Mouse (Mus musculus) NIH3T3 (cell line): ENCODE measurements around the gene Kcnk4.

Source experiments
- DNase-seq: peaks from one replicate; pipeline ENCODE4 v3.0.0-alpha.2; 2012; ENCODE audit warnings: low read depth

Gene Kcnk4

DNA sequence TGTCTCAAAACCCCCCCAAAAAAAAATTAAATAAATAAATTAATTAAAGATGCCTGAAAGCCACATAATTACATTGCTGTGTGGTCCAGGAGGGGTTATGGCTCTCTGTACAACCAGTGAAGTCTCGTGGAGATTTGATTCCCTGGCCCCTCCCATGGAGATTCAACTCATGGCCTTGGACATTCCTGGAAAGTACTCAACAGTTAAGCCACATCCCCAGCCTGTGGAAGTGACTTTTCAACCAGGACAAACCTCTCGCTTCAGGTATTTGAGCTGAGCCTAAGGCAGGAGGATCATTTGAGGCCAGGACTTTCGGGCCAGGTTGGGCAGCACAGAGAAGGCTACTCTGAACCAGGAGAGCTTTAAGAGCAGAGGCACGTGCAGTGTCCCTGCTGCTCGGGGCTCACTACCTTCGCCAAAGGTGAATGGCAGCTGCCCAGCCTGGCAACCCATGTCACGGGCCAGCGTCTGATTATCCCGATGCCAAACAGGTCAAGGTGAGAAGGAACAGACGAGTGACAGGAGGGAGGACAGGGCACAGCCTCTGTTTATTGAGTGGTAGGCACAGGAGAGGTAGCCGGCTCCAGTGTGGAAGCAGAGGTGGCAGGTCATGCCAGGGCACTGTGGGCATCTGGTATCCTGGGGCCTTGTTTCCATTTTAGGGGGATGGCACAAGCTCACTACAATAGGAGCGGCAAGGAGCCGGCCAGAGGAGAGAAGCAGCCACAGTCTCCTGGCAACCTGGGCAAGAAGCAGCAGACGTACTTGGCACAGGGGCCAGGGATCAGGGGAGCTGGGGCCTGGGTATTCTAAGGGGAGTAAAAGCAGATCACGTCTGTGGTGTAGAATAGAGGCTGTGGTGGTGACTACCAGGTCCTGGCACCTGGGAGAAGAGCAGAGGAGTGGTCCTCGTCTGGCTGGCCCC lies 3.5 kb upstream of the Kcnk4 start:
- DNase-seq: no peak

DNA sequence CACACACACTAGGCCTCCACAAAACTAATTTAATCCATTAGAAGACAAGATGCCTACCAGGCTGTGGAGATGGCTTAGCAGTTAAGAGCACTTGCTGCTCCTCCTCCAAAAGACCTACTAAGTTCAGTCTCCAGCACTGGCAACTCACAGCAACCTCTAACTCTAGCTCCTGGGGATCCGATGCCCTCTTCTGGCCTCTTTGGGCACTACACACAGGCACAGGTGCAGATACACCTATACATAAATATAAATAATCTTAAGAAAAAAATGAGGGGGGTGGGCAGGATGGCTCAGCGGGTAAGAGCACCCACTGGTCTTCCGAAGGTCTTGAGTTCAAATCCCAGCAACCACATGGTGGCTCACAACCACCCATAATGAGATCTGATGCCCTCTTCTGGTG lies 2.0 kb upstream of the Kcnk4 start:
- DNase-seq: peak; percentile 43

DNA sequence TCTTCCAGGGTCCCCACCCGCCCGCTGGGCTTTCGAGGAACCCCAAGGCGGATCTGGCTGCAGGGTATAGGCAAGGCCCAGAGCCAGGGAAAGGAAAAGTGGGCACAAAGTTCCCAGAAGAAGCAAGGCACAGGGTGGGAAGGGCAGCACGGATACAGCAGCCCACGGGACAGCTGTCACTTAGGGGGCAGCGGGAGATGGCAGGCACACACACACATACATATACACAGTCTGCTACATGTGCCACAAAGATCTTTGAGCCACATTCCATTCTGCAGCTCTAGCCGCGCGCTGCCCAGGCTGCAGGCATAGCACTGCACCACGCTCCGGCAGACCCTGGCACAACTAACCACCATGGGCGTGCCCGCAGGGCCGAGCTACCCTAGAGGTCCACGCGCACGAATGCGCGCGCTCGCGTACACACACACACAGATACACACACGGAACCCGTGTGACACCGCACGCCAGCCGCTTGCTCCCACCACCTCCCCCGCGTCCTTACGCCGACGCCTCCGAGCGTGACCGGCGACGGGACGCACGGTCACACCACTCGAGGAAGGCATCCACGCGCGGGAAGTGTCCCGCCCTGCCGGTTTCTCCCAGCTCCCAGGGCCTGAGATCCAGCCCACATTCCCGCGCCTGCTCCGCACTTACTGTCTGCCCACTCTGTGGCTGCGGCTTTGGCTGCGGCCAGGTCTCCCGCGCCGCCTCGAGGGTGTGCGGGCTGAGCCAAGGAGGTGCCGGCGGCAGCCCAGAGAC lies 700 bp downstream of the Kcnk4 start:
- peak; percentile 35 for DNase-seq

- DNase-seq: no peak
These were observed 1.2 kb downstream of the Kcnk4 start for GRCm38 (mm10) chr19:6933102-6933435.

DNA sequence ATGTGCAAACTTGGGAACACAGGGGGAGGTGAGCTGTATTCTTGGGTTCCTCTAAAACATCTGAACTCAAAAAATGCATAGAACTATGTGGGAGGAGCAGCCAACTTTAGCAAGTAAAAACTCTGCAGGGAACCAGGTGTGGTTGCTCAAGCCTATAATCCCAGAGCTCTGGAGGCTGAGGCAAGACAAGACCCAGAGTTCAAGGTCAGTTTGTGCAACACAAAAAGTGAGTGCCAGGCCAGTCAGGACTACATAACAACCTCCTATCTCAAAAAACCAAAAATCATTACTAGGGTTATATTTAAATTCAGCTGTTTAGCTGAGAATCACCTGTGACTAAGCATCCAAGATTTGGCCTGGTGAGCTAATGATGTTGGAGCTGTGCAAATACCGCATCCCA lies 2.3 kb downstream of the Kcnk4 start:
- no peak for DNase-seq

DNA sequence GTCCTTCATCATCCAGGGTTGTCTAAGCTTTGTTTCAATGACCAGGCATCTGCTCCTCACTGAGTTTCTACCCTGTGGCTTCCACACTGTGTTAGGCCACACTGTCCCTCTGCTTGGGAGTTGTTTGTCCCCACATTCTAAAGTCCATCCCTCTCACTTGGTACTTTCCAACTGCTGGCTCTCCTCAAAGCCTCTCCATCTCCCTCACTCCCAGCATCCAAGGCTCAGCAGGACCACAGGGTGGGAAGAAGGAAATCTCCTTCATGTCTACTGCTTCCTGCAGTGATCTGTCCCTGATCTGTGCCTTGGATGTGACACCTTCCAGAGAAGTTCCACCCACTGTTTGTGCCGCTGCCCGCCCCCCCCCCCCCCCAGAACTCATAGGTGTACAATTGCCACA lies 3.3 kb downstream of the Kcnk4 start:
- no peak for DNase-seq

GRCm38 (mm10) chr19:6928080-6928479 lies 6.2 kb downstream of the Kcnk4 start:
- no peak for DNase-seq

DNA sequence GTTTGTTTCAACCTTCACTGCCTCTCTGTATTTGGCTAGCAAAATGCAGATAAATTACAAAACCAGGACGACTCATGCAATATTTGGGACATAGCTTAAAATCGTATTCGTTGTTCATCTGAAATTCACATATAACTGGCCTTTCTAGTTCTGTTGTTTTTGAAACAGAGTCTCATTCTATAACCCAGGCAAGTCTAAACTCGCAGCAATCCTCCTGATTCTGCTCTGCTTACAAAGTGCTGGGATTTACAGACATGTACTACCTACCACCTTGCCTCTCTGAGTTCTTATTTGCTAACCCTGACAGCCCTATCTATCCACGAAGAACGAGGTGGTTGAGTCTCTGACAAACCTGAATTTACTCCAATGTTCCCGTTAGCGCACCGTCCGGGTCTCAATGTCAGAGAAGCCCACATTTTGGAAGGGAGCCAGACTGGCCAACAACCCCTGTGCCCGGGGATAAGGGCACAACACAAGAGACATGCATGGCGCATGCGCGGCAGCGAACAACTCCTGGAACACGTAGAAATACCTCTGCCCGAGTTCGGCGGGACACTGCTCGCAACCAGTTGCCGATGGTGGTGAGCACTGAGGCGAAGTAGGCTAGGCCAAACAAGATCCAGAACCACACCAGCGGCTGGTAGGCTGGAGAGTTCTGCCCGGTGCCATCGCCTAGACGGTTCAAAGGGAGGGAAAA lies 7.6 kb downstream of the Kcnk4 start:
- DNase-seq: no peak

DNA sequence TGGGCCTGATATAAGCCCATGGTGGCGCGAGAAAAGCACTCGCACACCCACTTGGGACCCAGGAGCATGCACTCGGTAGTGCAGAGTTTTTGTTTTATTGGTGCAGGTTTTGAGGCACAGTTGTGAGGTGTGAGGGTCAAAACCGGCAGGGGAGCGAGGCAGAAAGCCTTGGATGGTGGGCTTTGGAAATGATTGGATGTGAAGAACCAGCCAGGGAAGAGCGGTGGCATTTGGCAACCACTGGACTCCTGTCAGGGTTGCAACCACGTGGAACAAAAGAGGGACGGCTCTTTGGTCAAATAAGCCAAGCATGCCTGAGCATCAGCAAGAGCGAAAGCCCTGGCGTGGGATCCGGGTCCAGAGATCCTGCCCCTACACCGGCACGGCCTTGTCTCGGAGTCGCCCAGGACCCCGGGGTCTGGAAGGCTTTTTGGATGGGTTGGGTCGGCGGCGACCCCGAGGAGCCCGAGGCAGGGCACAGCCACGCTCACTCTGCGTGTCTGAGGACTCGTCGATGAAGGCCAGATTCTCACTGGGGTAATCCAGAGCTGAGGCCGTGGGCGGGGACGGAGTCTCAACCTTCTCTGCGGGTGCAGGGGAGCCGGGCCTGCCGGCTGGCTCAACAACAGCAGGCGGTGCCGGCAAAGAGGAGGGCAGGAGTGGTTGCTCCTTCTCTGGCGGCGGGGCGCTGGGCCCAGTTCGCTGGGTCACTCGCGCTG lies 8.5 kb downstream of the Kcnk4 start:
- no peak for DNase-seq

DNA sequence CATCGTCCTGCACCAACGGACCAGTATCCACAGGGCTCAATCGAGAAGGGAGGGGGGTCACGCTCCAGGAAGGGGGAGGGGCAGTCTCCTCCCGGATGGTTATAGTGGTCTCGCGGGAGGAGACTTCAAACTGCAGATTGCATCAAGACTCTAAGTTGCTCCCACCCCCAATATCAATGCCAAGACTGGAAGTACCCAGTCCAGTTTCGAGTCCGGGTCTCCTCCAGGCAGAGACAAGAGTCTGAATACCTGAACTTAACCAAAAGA lies 9.1 kb downstream of the Kcnk4 start, which contains the start of gene Catsperz:
Gene Catsperz (minus strand): TSS at position 74 of the 267 bp plus-strand sequence.
- DNase-seq: no peak

- peak; percentile 92 for DNase-seq
These were observed 9.6 kb downstream of the Kcnk4 start for GRCm38 (mm10) chr19:6924461-6925306.

DNA sequence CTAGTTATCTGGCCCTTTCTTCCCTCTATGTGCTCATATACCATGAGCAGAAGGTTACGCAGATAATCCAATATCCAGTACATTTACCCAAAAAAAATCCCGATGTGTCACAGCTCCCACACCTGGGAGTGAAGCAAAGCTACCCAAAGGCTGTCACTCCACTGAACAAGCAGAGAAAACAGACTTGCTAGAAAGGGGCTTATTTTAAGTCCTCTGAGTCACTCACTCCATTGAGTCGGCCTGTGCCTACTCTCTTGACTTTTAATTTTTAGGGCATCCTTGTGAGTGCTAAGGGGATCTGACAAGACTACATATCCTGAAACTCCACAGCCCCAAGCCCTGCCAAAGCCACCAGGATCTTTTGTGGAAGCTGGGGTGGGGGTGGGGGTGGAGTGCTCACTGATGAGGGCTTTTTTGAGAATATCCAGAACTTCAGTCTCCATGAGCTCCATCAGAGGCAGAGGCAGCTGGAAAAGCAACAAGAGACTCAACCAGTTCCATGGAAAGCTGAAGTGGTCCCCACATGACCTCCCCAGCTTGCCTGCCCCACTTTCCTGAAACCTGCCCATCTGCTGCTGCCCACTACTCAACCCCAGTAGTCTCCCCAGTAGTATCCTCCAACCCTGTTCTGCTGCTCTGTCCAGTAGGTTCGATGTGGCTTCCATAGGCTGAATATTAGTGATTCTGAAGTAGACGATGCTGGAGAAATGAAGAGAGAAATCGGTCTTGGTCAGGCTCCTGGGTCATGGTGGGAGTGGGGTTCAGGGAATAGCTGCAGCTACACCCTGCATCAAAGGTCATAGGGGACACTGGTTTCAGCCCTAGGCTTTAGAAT lies 11.2 kb downstream of the Kcnk4 start:
- no peak for DNase-seq

GRCm38 (mm10) chr19:6921647-6922567 lies 12.4 kb downstream of the Kcnk4 start, which contains the start of gene Esrra:
Gene Esrra (minus strand): TSS chr19:6921813.
- DNase-seq: peak; percentile 100

- DNase-seq: peak; percentile 41
These were observed 13.3 kb downstream of the Kcnk4 start for GRCm38 (mm10) chr19:6920741-6921636.

GRCm38 (mm10) chr19:6919876-6920740 lies 14.2 kb downstream of the Kcnk4 start:
- DNase-seq: peak; percentile 69

- no peak for DNase-seq
These were observed 14.9 kb downstream of the Kcnk4 start for GRCm38 (mm10) chr19:6919431-6919830.

GRCm38 (mm10) chr19:6918321-6918720 lies 16.0 kb downstream of the Kcnk4 start:
- DNase-seq: no peak
